Mouse (Mus musculus) kidney, adult 2 months (tissue): ENCODE results near the gene Prom1.

Experiments
- CTCF ChIP-seq: fragments of 200-500 bp; conservative IDR thresholded peaks from 2 replicates; pipeline ENCODE4 v1.5.1; 2011; ENCODE audit warnings: low read depth, mild to moderate bottlenecking, control low read depth, low read length, moderate library complexity, mixed read lengths; ENCODE audit not compliant: insufficient read depth, insufficient read length
- POLR2A ChIP-seq: fragments of 200-500 bp; IDR thresholded peaks from one replicate; pipeline ENCODE4 v1.6.1; 2011; ENCODE audit warnings: low read depth, low read length, control low read depth

DNA sequence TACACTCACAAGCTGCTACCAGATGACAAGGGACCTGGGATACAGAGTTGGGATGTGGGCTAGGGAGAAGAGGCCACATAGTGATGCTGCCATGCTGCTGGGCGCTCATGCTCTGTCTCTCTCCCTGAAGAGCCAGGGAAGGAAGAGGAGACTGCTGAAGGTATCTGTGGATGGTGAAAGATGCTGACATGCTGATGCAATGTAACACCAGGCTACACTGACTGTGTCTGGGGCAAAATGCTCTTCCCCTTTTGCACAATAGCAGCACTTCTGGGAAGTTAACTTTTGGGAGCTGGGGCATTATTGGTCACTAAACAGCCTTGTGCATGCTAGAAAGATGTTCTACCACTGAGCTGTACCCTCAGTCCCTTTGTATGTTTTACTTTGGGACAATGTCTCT lies 26.4 kb downstream of the Prom1 start:
- TF ChIP-seq CTCF = no peak
- TF ChIP-seq POLR2A = no peak
